Mouse (Mus musculus) urinary bladder, postnatal 10 days (tissue): ENCODE measurements around the gene Egf.

Experiments
- DNase-seq: peaks from one replicate; pipeline ENCODE4 v3.0.0; 2022; ENCODE audit warnings: low spot score

Gene Egf

GRCm38 (mm10) chr3:129723311-129723710 lies 31.8 kb downstream of the Egf start:
- no peak for DNase-seq

DNA sequence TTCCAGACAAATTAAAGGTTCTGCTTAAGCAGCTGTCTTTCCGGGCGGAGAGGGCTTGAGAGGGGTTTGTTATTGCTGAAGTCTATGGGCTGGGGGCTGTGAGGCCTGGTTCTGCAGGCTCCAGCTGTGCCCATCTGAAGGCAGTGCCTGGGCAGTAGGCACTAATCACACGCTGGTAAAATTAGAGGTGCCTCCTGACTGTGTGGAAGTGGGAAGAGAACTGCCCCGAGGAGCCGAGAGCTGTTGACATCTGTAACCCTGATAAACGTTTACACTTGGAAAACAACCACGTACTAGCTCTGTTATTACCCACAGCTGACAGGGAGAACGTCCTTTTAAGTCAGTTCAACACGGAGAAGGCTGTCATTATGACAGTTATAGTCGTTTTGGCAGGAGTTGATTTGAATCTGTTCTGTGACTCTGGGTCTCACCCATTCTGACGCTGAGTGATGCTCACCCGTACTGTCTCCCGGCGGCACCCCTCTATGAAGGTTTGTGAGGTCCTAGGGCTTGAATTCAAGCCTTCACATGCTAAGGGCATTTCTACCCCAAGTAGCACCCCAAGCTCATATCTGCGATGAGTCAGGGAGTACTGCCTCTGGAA lies 40.5 kb downstream of the Egf start:
- no peak for DNase-seq

DNA sequence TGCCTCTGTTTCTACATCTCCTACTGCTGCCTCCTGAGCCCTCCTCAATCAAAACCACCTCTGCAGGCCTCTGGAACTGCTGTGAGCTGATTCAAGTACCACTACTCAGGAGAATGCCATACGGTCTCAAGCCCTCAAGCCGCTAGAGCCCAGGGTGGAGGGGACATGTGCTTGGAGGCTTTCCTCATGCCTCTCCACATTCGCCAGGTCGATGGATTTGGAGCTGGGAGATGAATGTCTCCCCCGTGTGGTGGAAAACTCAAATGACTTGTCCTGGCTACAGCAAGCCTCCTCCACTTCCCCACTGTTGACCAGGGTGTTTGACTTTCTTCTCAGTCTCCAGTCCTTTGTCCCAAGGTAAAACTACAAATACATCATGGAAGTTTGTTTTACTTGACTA lies 47.0 kb downstream of the Egf start:
- no peak for DNase-seq

DNA sequence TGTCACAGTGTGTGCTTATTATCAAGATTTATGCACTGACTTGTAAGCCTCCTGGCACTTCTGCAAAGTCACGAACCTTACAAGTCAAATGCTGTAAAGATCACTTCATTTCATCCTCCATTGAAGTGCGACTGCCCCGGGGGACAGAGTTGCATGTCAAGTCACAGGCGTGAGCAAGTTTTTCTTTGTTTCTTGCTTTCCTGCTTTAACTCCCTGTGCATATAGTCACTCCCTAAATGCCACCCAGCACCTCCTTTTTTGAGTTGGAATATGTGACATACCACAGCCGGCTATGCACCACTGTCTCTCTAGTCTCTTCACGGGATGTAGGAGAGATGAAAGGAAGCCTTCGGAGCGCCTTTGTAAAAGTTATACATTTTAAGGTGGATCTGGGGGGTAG lies 56.2 kb downstream of the Egf start:
- DNase-seq: no peak

- no peak for DNase-seq
Observed at GRCm38 (mm10) chr3:129698365-129698764, 56.8 kb downstream of the Egf start.

DNA sequence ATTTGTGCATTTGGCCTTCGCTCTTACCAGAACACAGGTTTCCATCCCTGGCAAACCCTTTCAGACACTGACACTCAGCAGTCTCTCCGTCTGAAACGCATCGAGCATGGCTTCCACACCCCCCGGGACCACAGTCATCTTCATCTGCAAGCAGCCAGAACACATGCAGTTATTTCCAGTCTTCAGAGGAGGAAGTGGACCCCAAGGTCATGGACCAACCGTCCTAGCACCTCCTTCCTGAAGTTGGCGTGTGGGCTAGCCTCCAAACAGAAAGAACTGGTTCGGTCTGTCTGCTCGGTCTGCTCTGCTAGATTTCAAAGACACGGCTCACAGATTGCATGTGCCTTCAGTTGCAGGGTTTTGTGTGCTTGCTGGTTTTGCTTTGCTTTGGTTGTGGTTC lies 57.4 kb downstream of the Egf start:
- no peak for DNase-seq

- no peak for DNase-seq
Observed at GRCm38 (mm10) chr3:129695943-129696342, 59.2 kb downstream of the Egf start.

DNA sequence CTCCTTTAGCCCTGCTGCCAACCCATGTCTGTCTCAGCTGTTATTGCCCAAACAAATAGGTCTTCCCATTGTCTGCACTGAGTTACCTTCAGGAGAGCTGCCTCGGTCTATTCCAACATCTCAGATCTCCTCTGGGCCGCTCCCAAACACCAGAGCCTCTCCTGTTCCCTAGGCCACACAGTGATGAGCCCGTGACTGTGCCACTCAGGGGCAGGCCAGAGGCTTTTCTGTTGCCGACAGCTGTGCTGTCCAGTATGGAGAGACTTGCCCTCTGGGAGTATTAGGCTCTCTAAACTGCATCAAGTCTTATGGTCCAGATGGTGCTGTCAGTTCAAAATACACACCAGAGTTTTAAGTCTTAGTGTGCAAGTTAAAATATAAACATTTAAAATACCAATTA lies 61.5 kb downstream of the Egf start:
- DNase-seq: no peak

GRCm38 (mm10) chr3:129692816-129693215 lies 62.3 kb downstream of the Egf start:
- DNase-seq: no peak

DNA sequence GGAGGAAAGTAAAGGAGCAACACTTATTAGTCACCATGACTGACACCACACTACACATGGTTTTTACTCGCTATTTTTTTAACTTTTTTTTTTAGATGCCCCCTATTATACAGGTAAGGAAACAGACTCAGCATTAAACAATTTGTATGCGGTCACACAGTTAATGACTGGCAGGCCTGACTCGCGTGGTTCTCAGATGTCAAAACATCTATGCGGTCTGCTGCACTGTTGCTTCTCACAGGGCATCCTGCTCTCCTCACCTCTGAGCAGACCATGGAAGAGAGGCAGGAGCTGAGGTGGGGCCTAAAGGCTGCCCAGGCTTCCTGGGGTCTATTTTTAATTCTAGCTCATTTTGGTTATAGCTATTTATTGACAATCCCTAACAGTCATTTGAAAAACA lies 67.7 kb downstream of the Egf start:
- no peak for DNase-seq

- DNase-seq: no peak
Observed at GRCm38 (mm10) chr3:129686698-129687333, 68.3 kb downstream of the Egf start.

GRCm38 (mm10) chr3:129686196-129686595 lies 68.9 kb downstream of the Egf start:
- no peak for DNase-seq

DNA sequence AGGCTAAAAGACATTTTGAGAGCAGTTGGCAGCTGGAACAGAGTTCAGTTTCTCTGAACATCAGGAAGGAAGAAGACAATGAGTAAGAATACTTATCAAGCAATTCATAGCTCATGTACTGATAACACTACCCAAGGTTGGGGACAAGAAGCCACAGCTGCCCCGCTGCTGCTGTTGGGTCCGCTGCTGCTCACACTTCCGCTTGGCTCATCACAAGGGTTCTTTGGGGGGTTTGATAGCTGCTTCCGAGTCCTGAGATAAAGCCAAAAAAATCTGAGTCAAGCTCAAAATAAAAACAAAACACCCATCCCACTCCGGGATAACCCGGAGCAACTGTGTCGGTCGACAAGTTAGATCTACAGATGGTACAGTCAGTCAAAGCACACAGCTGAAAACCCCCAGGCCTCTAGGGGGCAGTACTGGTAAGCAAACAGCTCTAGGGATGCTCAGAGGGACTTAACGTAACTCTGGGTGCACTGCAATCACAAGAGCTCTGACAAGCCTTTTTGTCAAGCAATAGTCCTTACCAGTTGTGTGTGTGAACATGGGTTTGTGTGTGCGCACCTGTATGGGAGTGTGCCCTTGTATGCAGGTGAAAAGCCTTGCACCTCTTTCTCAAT lies 71.9 kb downstream of the Egf start:
- DNase-seq: no peak

GRCm38 (mm10) chr3:129682389-129682788 lies 72.7 kb downstream of the Egf start:
- no peak for DNase-seq

- no peak for DNase-seq
Observed at GRCm38 (mm10) chr3:129681841-129682240, 73.3 kb downstream of the Egf start.

DNA sequence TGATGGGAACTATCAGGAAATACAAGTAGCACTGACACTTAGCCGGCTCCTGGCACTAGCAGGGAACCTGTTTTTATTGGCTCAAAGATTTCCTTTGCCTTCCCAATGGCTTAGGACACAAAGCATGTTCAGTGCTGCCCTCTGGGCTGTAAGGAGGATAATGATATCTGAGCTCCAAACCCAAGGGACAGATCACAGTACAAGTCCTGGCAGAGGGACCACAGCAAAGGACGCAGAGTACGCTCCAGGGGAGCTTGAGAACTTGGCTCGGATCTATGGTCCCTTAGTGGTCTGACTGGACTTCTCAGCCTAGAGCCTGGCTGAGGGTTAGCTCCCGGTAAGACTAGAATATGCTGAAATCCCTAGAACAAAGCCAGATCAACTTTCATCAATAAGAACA lies 74.9 kb downstream of the Egf start:
- DNase-seq: no peak

GRCm38 (mm10) chr3:129675923-129676322 lies 79.2 kb downstream of the Egf start:
- no peak for DNase-seq

DNA sequence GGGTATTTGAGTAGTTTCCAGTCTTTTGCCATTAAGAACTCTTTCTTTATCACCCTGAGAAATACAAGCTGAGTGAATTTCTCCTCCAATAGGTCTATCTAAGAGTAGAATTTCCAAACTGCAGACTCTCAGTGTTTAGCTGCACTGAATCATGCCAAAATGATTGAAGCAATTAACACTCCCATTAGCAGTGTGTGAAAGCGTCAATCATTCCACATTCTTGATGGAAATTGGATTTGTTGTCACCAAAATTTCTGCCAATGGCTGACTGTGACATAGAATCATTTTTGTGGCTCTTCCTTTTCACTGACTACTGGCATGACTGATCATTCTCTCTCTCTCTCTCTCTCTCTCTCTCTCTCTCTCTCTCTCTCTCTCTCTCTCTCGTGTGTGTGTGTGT lies 91.2 kb downstream of the Egf start:
- no peak for DNase-seq

DNA sequence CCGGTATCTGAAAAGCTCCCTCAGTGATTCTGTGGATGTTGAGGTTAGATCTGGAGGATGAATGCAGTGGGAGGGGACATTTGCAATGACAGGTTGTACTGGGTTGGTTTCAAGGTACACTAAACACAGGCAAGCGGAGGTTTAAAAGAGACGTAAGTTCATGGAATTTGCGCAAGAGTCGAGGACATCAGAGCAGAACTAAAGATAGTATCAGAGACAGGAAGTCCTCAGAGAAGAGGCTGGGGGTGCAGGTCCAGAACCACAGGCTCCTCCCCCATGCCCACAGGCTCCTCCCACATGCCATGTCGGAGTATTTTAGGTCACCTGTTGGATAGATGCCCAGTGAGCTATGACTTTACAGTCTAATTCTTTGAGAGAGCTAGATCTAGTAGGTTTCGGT lies 96.3 kb downstream of the Egf start:
- no peak for DNase-seq

- no peak for DNase-seq
Observed at GRCm38 (mm10) chr3:129657775-129658174, 97.3 kb downstream of the Egf start.

DNA sequence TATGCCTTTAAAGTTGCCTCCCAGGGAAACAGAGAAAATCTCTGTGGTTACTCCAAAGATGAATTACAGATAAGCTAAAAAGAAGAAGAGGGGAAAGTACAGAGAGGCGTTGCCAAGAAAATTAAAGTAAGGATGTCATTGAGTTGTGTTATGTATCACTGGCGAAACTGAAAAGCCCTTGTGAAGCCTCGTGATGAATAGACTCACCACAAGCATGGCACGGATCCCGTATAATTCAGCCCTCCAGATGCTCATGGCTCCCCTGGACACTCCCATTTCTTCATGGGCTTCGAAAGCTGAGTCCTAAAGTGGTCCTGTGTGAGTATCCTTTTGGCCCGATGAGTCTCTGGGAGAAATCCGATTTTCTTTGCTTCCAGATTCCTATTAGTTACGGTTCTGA lies 97.9 kb downstream of the Egf start:
- no peak for DNase-seq

DNA sequence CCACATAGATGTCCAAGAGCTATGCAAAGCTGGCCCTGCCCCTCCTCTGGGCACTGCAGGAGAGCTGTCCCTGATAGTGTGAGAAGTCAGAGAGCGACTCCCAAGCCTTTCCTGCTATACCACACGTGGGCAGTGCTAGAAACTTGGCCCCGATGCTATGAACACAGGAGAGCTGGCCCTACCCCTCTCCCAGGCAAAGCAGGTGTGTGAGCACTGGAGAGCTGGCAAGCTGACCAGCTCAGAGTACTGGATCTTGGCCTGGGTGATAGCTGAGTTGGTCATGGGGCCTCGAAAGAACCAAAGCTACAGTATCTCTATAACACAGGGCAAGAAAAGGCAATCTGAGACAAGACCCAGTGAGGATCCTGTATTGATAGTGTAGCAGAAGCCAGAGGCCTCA lies 98.6 kb downstream of the Egf start:
- no peak for DNase-seq

- no peak for DNase-seq
Observed at GRCm38 (mm10) chr3:129652476-129652875, 102.6 kb downstream of the Egf start.

DNA sequence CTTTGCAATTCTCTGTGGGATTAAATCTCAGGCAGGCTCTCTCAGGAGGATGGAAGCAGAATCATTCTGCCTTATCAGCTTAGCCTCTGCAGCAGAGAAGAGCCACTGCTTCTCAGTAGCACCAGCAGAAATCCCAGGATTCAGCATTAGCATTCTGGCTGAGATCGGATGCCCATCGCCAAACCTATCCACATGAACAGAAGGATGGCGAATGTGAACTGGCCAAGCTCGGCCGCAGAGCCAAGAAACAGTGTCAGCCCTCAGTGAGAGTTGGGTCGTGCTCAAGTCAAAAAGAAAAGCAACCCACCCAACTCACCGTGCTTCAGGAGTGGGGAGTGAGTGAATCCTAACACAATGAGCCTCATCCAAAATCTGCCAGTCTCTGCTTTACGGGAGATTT lies 103.4 kb downstream of the Egf start:
- no peak for DNase-seq
